Mouse (Mus musculus) bone marrow macrophage, adult 2 months (primary cell): ENCODE data around the gene Rbms1.

Source experiments
- CTCF ChIP-seq: IDR thresholded peaks from 2 replicates; pipeline ENCODE4 v1.5.1; 2012; ENCODE audit warnings: low read depth, mild to moderate bottlenecking, low read length, moderate library complexity
- POLR2A ChIP-seq: IDR thresholded peaks from 2 replicates; pipeline ENCODE4 v1.6.1; 2012; ENCODE audit warnings: mild to moderate bottlenecking, low read depth, low read length, borderline replicate concordance

DNA sequence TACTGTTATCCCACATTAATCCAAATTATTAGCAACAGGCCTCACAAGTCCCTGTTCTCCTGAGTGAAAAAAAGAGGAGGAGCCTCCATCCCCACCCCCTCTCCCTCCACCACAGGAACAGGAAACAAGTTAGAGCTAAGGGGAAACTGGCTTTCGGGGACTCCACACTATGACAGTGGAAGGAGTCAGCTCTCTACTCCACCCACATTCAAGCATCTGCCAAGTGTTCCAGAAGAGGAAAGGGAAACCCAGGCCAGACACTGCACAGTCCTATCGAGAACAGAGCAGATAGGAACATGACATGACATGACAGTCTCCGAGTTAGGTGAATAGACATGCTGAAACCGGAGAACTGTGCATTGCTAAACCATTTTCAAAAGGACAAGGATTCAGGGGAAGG lies 108.0 kb downstream of the Rbms1 start:
- no peak for TF ChIP-seq POLR2A
- TF ChIP-seq CTCF = no peak
